Mouse (Mus musculus) bone marrow, adult 2 months (tissue): Measurements from ENCODE around the gene Olfr1380. TPM values are rescaled to one million over a fixed set of nuclear protein-coding genes. Genes with fewer than 3 reads are reported as not detected.
"Not testable (repeated sequence)": the region's sequence is repeated elsewhere in the genome, so short reads cannot be mapped to it uniquely, and the experiment has no call there.

ENCODE experiments used
- H3K27ac ChIP-seq: fragments of 200-500 bp; 2 replicates; pipeline ENCODE4 v1.5.1; 2012; ENCODE audit warnings: low read depth, mild to moderate bottlenecking, control low read depth, inconsistent platforms, low read length; ENCODE audit not compliant: control insufficient read depth, poor library complexity, insufficient read depth
- H3K4me1 ChIP-seq: fragments of 200-500 bp; 2 replicates; pipeline ENCODE4 v1.6.1; 2011; ENCODE audit warnings: low read length; ENCODE audit not compliant: control insufficient read depth, insufficient read depth
- H3K4me3 ChIP-seq: fragments of 200-500 bp; replicated peaks from 2 replicates; pipeline ENCODE3; 2011; ENCODE audit warnings: mild to moderate bottlenecking, low read depth, low read length, control low read depth; ENCODE audit not compliant: control insufficient read depth
- CTCF ChIP-seq: fragments of 200-500 bp; IDR thresholded peaks from 2 replicates; pipeline ENCODE4 v1.5.1; 2011; ENCODE audit warnings: low read length, control low read depth; ENCODE audit not compliant: control insufficient read depth, insufficient read depth
- POLR2A ChIP-seq: fragments of 200-500 bp; IDR thresholded peaks from 2 replicates; pipeline ENCODE4 v1.6.1; 2011; ENCODE audit warnings: low read depth, mild to moderate bottlenecking, control low read depth, low read length, borderline replicate concordance; ENCODE audit not compliant: control insufficient read depth
- WGBS: fragments of 180-500 bp; shearing (Covaris S2); methylation state at CpG from one replicate; pipeline ENCODE4 v1.1.7; 2018; 5-methylcytosine and 5-hydroxymethylcytosine counted together
- polyA plus RNA-seq: library from polyadenylated mRNA; stranded (reverse); fragments of >200 nt; gene quantifications from 2 replicates; pipeline ENCODE4 v1.2.4, GENCODE M21; 2011; ENCODE audit warnings: low replicate concordance; ENCODE audit not compliant: missing spikeins, insufficient read depth, insufficient read length

Gene Olfr1380
- polyA plus RNA-seq: not detected in 2 replicates

- not testable (repeated sequence) for H3K27ac ChIP-seq
- WGBS: 71% methylated on average over 5 of the region's 5 CpGs
These were observed at the start of gene Olfr1380 for GRCm38 (mm10) chr11:49556578-49556977. Gene Olfr1380, plus strand, starts transcription at chr11:49556878.

GRCm38 (mm10) chr11:49518086-49518485, 38.6 kb upstream of the Olfr1380 start:
- H3K27ac ChIP-seq: no peak overlapping the region
- H3K4me3 ChIP-seq: no peak overlapping the region
- no peak for TF ChIP-seq CTCF
- TF ChIP-seq POLR2A: no peak
- H3K4me1 ChIP-seq: no peaks in the 10 kb centered on the region
- WGBS: 51% methylated on average over 5 of the region's 5 CpGs

More at GRCm38 (mm10) chr11:49556578-49556977, at the start of gene Olfr1380:
- not testable (repeated sequence) for H3K4me1 ChIP-seq, H3K4me3 ChIP-seq

GRCm38 (mm10) chr11:49519348-49519747, 37.3 kb upstream of the Olfr1380 start, which contains the start of gene Olfr1383:
Gene Olfr1383, plus strand, starts transcription at chr11:49519648.
- Histone ChIP-seq H3K4me1 (no peaks in the 10 kb centered on the region), H3K4me3 (no peak within 1 kb of the TSS), H3K27ac (no peak within 1 kb of the TSS)
- TF ChIP-seq POLR2A (no peak), CTCF (no peak)

GRCm38 (mm10) chr11:49527947-49528346, 28.7 kb upstream of the Olfr1380 start, which contains the start of gene Olfr1382:
Gene Olfr1382, plus strand, starts transcription at chr11:49528247.
- no peak within 1 kb of the TSS for H3K4me3 ChIP-seq
- no peak within 1 kb of the TSS for H3K27ac ChIP-seq
- no peaks in the 10 kb centered on the region for H3K4me1 ChIP-seq
- TF ChIP-seq CTCF (no peak), POLR2A (no peak)
- 68% methylated on average over 3 of the region's 3 CpGs for WGBS

- TF ChIP-seq POLR2A: no peak
- no peak for TF ChIP-seq CTCF
- no peak overlapping the region for H3K4me3 ChIP-seq
- no peak overlapping the region for H3K27ac ChIP-seq
- no peaks in the 10 kb centered on the region for H3K4me1 ChIP-seq
These were observed 23.9 kb upstream of the Olfr1380 start for GRCm38 (mm10) chr11:49532761-49533160.

GRCm38 (mm10) chr11:49536631-49537030, 20.0 kb upstream of the Olfr1380 start:
- not testable (repeated sequence) for H3K4me1 ChIP-seq, H3K4me3 ChIP-seq, H3K27ac ChIP-seq
- 78% methylated on average over 2 of the region's 2 CpGs for WGBS

- not testable (repeated sequence) for H3K27ac ChIP-seq, H3K4me3 ChIP-seq, H3K4me1 ChIP-seq
- WGBS: 65% methylated on average over 3 of the region's 3 CpGs
These were observed 13.5 kb upstream of the Olfr1380 start, which contains the start of gene Olfr1381 for GRCm38 (mm10) chr11:49543149-49543548. Gene Olfr1381, plus strand, starts transcription at chr11:49543449.

GRCm38 (mm10) chr11:49554033-49554432, 2.6 kb upstream of the Olfr1380 start:
- not testable (repeated sequence) for H3K4me3 ChIP-seq, H3K27ac ChIP-seq, H3K4me1 ChIP-seq
- 79% methylated on average over 3 of the region's 3 CpGs for WGBS

- not testable (repeated sequence) for H3K4me3 ChIP-seq, H3K27ac ChIP-seq, H3K4me1 ChIP-seq
- 31% methylated on average over 2 of the region's 2 CpGs for WGBS
These were observed 18.4 kb downstream of the Olfr1380 start for GRCm38 (mm10) chr11:49575054-49575453.

- H3K4me3 ChIP-seq: not testable (repeated sequence)
- 10% methylated on average over 8 of the region's 8 CpGs for WGBS
These were observed 23.8 kb downstream of the Olfr1380 start for GRCm38 (mm10) chr11:49580452-49580851.

More at GRCm38 (mm10) chr11:49580452-49580851, 23.8 kb downstream of the Olfr1380 start:
- H3K27ac ChIP-seq, H3K4me1 ChIP-seq: not testable (repeated sequence)
